Comparison of ENCODE assay signal across 20 mouse cellular contexts in the genomic region with DNA sequence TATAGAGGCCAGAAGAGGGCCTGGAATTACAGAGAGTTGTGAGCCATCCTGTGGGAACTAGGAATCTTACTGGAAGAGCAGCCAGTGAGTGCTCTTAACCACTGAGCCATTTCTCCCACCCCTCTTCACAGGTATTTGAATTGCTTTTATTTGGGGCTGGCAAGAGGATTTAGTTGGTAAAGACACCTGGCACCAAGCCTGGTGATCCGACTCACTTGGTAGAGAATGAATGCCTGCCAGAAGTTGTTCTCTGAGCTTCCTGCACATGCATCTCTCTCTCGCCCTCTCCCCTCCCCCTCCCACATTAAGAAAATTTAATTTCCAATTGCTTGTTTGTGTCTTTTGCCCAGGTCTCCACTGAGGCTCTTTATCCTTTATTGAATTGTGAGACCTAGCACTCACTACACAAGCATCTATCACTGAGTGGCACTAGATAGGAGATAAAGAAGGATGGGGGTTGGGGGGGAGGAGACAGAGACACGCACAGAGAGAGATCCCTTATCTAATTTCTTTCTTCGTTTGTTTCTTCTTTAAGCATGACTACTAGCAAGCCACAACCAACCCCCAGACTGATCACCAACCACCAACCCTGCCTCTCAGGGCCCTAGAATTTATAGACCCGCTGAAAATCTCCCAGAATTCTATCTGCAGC.
"Had no signal": no experiment of that assay in that cellular context is flagged by ENCODE, and none has a peak within 500 bp of the region (broad histone marks: within the 10 kb centered on the region; RNA-seq: fewer than 3 reads in every experiment).

No protein-coding gene starts in this region.

- H3K9ac ChIP-seq: kidney, embryonic 15.5 days; liver, embryonic 14.5 days; liver, postnatal 0 days; lung, embryonic 14.5 days; midbrain, embryonic 12.5 days; midbrain, embryonic 15.5 days; neural tube, embryonic 12.5 days; neural tube, embryonic 15.5 days; stomach, embryonic 15.5 days had no signal

- H3K27me3 ChIP-seq: kidney, embryonic 15.5 days; midbrain, embryonic 12.5 days; midbrain, embryonic 15.5 days; neural tube, embryonic 12.5 days; neural tube, embryonic 15.5 days; stomach, embryonic 15.5 days had no signal

- H3K36me3 ChIP-seq: kidney, embryonic 15.5 days; midbrain, embryonic 12.5 days; midbrain, embryonic 15.5 days; neural tube, embryonic 12.5 days; neural tube, embryonic 15.5 days; stomach, embryonic 15.5 days had no signal

- H3K4me2 ChIP-seq: kidney, embryonic 15.5 days; liver, embryonic 11.5 days; lung, embryonic 14.5 days; midbrain, embryonic 12.5 days; midbrain, embryonic 15.5 days; neural tube, embryonic 12.5 days; neural tube, embryonic 15.5 days; stomach, embryonic 15.5 days had no signal

- ATAC-seq: liver, postnatal 0 days; lung, postnatal 0 days; midbrain, embryonic 15.5 days had no signal

- DNase-seq: kidney, adult 2 months; kidney, postnatal 10 days; kidney, postnatal 36 days; liver, postnatal 0 days; lung, embryonic 14.5 days; right cerebral cortex, postnatal 25 days; spleen, adult 18-20 months; thymus, adult 2 months; thymus, postnatal 14 days; thymus, postnatal 4 days had no signal

- H3K4me3 ChIP-seq: kidney, embryonic 15.5 days; midbrain, embryonic 12.5 days; midbrain, embryonic 15.5 days; neural tube, embryonic 12.5 days; neural tube, embryonic 15.5 days; stomach, embryonic 15.5 days had no signal

- H3K9me3 ChIP-seq: kidney, embryonic 15.5 days; midbrain, embryonic 12.5 days; midbrain, embryonic 15.5 days; neural tube, embryonic 12.5 days; neural tube, embryonic 15.5 days; stomach, embryonic 15.5 days had no signal

- H3K27ac ChIP-seq: kidney, embryonic 15.5 days; liver, embryonic 14.5 days; macrophage; midbrain, embryonic 12.5 days; midbrain, embryonic 15.5 days; neural tube, embryonic 12.5 days; neural tube, embryonic 15.5 days; stomach, embryonic 15.5 days had no signal
